Mouse (Mus musculus) testis, adult 2 months (tissue): ENCODE results near the gene Capg.

Experiments
- CTCF ChIP-seq: fragments of 200-500 bp; IDR thresholded peaks from 2 replicates; pipeline ENCODE4 v1.5.1; 2012; ENCODE audit warnings: low read depth, mild to moderate bottlenecking, inconsistent platforms, low read length, moderate library complexity; ENCODE audit not compliant: control insufficient read depth, insufficient read depth, insufficient replicate concordance
- POLR2A ChIP-seq: fragments of 200-500 bp; IDR thresholded peaks from 2 replicates; pipeline ENCODE4 v1.6.1; 2012; ENCODE audit warnings: low read depth, mild to moderate bottlenecking, inconsistent platforms, low read length, moderate library complexity; ENCODE audit not compliant: control insufficient read depth

DNA sequence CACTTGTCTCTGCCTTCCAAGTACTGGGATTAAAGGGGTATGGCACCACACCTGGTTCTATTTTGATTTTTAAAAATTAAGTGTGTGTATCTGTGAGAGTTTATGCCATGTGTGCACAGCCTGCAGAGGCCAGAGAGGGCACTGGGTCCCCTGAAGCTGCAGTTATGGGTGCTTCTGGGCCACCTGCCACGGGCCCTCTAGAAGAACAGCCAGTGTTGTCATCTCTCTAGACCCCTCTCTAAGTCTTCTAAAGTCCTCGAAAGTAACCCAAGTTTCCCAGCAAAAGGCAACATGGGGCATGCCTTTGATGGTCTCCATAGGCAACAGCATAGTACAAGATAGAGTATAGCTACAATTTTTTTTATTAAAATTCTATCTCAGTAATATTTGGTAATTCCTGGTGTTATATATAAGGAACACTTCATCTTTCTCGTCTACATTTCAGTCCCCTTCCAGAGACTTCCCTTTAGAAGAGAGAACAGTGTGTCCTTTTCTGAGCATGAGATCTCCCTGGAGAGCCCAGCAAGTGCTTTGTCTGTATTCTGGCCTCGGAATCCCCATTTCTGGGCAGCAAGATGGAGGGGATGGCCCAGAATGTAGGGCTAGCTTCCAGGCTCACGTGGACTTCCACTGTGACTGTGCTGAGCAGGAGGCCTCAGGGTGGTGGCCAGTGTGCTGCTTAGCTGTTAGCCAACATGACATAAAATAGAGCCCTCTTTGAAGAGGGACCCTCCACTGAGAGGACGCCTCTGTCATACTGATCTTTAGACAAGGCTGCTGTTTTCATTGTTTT, 49.0 kb downstream of the Capg start:
- no peak for TF ChIP-seq CTCF
- no peak for TF ChIP-seq POLR2A
